Mouse (Mus musculus) neural tube, embryonic 10.5 days (tissue): Measurements from ENCODE around the gene Auts2.
A peak's percentile ranks its signal among the peaks of the same experiment; 100 is the strongest.

Source experiments
- DNase-seq: peaks from one replicate; pipeline ENCODE4 v3.0.0-alpha.2; 2017; ENCODE audit warnings: low spot score; ENCODE audit errors: extremely low spot score

The Auts2 gene

DNA sequence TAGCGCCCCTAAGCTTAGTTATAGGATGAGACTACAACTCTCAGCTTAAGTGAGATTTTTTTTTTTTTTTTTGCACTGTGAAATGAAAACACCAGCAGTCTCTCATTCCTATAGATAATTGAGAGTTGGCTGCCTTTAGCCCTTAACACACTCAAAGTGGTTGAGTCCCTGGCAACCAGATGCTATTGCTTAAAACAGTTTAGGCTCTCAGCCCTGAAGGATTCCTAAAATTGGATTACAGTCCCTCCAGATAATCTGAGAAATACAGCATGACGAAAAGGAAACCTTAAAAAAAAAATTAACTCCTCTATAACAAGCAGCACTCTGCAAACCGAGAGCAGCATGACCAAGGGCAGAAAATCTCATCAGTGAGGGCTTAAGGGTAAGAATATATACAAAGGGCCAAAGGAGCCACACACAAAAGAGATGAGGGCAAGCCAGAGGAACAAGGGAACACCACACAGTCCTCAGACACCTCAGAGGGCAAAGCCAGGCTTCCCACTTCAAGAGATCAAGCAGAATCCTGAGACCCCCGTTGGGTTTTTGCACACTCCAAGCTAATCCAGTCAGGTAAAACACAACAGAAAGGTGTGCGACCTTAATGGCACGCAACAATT lies 274.7 kb downstream of the Auts2 start:
- no peak for DNase-seq

DNA sequence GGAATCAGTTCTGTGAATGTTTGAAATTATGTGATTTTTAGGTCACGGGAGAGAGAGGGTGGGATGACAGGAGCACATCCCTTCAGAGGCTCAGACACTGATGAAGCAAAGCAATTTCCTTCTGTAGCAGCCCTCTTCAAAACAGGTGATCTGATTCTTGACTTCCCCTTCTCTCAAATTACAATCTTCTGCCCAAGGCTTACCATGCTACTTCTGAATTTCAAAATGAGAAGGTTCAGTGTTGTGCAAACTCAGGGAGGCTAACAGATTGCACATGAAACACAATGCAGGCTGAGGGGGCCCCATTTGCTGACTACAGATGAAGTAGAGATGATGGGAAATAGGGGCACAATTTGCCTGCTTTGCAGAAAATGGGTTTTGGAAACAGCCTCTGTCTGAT lies 278.1 kb downstream of the Auts2 start:
- DNase-seq: no peak

DNA sequence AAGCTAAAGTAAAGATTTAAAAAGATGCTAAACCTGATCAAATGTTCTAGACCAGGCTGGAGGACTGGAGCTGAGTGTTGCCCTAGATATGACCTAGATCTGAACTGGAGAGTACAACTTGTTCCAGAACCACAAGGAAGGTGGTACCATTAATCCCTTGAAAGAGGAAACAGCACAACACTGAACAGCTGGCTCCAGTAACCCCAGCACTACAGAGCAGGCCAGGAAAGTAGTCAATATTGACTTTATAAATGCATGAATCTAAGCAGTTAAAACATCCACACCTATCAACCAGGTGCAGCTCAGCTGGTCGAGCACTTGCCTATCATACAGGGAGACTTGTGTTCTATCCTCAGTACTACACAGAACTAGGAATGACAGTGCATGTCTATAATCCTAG lies 281.4 kb downstream of the Auts2 start:
- DNase-seq: no peak

DNA sequence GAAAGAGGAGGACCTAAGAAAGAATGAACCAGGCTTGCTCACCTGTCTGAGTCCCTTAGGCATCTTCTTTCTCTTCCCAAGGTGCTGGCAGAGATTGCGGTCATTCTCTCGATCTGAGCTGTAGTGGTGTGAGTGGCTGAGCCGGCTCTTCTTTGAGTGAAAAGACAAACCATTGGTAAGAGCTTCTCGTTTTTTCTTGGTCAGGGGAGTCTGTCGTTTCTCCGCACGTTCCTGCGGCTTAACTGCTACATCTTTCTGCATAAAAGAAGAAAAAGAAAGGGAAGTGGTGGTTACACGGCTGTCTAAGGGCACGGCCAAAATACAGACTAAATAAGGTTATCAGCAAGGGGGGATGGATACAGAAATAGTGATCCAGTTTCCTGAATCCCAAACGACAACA lies 284.3 kb downstream of the Auts2 start:
- DNase-seq: no peak

DNA sequence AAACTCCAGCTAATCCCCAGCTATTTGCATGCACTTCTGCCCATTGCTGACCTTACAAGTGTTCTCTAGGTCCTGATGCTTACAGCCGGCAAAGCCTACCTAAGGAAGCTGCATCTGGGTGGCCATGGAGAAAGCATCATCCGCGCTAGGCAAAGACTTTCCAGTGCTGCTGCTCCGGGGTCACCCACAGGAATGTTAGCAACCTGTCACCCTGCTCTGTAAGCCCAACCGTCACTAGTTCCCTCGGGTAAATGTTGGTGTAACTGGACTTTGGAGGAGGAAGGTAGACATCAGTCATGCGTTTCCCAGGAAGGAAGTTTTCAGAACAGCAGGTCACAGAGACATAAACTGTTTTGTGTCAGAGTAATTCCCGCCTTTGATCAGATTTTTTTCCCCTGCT lies 287.6 kb downstream of the Auts2 start:
- DNase-seq: no peak

DNA sequence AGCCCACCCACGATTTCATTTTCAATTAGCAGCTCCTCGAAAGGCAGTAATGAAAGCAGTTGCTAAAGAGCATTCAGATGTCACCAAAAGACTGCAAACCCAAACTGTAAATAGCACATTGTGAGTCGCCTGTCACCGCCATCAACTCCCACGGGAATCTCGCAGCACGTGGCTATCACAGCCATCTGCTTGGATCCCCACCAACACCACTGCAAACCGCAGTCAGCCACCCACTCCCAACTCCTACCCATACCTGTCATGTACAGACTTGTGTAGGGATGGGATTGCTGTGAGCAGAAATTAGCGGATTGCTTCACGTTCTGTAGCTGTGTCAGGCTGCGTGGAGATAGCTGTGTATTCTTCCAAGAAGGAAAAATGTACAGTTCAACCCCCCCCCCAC lies 293.6 kb downstream of the Auts2 start:
- DNase-seq: no peak

DNA sequence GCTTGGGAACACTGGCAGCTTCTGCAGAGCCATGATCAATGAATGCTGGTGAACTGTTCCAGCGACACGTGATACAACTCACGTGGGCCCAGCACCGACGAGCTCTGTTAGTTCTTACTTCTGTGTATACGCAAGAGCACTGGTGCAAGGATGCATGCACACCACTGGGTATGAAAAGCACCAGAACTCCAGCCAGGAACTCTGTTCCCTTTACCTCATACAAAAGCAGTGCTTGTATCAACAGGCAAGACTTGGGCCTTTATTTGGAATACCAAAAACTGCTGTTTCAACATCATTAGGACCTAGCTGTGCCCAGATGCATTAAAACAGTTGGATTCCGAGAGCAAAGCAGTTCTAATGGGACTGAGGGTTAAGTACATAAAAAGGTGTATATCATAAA lies 295.1 kb downstream of the Auts2 start:
- DNase-seq: no peak

DNA sequence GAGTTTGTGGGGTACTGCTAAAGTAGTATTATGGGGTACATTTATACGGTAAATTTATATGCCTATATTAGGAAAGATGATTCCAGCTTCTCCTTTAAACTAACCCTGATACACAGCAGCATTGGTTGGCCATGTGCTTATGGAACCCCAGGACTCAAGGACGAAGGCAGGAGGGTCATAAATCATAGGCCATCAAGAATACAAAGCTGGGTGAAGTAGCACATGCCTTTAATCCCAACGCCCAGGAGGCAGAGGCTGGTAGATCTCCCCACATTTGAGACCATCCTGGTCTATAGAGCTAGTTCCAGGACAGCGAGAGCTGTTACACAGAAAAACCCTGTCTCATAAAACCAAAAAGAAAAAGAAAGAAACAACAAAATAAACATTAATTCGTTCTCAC lies 307.7 kb downstream of the Auts2 start:
- no peak for DNase-seq

DNA sequence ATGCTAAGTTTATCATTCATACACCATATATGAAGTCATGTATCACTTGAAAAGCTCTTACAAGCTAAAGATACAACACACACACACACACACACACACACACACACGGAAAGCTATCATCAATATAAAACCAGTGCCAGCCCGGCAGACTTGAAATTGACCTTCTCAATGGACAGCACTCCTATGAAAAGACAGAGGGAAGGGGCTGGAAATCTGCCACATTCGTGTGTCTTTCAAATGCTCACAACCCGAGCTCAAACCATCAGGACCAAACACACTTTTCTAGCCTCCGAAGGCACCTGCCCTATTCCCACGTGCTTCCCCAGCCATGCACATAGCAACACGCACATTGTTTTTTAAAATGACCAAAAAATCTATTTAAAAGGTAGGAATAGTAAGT lies 308.7 kb downstream of the Auts2 start:
- no peak for DNase-seq

DNA sequence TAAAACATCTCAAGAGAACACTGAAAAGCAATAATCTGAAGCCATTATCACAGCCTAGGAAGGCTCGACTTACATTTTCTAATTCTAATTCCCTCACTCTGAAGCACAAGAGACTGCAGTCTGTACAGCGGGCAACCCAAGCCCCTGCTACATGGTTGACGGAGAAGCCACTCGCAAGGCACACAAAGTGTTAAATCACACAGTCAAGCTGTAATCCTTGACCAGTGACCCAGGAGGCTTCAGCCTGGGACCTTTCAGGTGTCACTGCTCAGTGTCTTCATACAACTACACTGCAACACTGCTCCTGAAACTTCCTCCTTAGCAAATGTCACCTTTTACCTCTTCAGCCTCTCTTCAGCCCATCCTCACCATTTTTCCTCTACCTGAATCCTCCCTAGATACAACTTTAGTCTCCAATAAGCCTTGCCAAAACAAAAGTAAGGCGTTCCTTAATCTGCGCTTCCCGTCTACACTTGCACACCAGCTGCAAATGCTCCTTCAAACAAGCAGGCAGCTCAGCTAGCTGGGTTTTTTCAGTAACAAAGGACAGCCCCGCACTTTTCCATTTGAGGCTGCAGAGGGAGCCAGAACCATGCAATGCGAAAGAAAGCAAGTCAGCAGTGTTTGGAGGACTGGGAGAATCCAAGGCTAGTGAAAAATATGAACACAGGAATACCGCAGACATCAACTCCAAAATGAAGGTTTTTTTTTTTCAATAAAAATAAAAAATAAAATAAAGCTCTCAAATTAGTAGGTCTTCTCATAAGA lies 311.7 kb downstream of the Auts2 start:
- DNase-seq: peak; percentile 53

DNA sequence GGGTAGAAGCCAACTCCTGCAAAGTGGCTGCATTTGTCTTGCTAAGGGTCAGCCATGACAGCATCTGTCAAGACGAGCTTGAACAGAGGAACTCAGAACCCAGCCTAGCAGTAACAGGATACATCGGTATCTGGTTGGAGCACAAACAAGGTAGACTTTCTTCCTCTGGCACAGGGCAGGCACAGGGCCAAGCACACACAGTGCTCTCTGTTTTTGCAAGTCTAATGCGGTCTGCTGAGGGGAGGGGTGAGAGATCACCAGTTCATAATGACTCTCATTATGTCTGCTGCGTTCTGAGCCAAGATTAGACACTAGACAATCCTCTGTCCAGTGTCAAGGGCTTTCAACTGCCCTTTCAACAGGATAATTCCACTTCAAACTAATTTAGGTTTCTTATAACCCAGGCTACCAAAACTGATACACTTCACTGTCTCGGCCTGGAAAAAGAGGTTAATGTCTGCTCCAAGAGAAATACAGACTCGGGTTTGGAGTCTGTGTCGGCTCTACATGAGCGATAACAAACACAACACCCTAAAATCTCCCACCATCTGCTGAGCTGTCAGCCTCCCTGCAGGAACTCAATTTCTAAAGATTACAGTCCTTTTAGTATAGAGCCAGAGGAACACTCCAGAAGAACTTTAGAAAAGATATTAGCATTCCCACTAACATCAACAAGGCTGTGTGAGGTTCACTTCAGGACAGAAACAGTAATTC lies 313.3 kb downstream of the Auts2 start:
- DNase-seq: peak; percentile 17

DNA sequence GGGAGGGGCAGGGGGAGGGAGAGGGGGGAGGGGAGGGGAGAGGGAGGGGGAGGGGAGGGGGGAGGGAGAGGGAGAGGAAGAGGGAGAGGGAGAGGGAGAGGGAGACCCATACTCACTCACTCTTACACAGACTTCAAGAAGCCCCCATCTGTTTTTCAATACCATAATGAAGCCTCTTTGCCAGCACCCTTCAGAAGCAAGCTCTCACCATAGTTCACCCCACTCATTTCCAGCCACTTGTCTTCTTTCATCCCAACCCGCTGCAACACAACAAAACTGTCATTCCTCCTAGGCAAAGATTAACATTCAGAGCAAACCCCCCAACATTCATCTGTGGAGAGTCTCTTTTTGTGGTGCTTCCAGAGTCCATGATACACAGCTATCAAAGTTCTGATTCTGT lies 314.1 kb downstream of the Auts2 start:
- no peak for DNase-seq

DNA sequence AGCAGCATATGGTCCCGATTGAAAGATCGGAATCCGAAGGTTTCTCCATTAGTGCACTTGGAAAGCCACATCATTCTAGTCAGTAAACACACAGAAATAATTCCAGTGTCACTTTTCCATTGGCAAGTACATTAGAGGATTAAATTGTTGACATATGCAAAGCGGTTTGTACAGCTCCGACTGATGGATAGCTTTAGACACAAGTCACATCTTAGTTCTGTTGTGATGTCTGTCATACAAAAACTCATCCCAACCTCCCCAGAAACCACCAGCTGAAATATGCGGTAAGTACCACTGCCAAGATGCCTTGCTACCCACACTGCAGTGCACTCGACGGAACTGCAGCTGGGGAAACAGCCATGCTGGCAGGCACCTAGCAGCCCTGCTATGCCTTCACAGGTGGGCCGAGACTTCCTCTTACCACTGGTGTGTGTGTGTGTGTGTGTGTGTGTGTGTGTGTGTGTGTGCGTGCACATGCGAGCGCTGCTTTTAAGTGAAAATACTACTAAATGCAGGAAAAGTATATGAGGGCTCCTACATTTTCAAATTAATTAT lies 322.7 kb downstream of the Auts2 start:
- no peak for DNase-seq

DNA sequence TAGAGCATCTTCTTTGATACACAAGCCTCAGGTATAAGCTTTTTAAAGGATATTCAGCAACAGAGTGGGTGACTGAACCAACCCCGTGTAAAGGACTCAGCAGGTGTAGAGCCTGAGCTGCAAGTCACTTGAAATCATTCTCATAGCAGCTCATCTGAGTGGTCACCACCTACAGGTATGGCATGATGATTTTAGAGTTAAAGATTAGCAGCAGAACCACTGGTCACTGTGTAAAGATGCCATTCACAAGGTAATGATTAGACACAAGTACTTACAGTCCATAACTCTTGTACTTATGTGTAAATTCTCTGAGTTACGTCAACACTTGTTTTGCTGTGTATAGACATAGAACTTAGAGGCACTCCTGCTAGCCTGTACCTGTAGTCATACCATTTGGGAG lies 327.0 kb downstream of the Auts2 start:
- no peak for DNase-seq

DNA sequence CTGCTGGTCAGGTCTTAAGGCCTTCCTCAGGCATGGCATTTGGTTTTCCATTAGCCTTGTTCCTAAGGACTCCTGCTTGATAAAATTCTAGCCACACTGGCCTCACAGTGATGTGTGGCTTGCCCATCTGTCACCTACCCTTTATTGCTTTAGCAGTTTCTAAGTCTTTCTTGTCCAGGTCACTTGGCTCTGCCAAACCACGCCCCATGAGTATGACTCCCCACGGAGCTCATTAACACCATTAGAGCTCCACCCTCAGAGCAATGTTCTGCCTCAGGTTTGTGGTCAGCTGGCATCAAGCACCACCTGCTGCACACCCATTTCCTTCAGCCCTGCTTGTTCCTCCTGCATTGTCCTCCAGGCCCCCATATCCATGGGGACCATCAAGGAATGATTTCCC lies 330.7 kb downstream of the Auts2 start:
- DNase-seq: no peak

DNA sequence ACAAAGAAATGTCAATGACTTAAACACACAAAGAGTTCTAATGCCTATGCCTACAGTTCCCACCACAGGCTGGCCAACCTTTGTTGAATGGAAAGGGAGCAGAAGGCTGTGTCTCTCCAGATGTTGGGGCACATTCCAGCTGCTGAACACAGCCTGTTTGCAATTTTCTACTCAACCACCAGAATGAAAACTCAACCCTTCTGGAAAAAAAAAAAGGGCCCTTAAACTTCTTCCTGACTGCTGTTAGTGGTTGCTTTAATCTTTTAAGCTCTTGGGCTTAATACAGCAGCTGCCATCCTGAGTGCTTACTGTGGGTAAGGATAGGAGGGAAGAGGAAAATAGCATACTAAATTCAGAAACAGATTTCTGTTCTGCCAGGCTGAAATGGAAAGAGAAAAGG lies 333.4 kb downstream of the Auts2 start:
- no peak for DNase-seq

DNA sequence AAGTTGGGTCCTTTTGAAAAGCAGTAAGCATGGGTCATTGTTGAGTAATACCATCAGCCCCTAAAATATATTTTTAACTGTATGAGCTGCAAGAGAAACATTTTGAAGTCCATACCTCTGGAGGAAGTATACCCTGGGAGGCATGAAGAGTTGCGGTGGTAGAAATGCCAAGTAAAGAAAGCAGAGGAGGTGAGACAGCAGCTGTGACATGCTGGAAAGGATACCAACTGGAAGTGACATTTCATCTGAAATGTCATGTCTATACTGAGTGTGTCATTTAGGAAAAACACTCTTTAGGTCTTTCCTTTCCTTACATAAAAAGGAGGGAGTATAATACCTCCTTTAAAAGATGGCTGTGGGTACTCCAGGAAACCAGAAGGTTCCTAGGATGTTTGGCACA lies 336.9 kb downstream of the Auts2 start:
- DNase-seq: no peak

DNA sequence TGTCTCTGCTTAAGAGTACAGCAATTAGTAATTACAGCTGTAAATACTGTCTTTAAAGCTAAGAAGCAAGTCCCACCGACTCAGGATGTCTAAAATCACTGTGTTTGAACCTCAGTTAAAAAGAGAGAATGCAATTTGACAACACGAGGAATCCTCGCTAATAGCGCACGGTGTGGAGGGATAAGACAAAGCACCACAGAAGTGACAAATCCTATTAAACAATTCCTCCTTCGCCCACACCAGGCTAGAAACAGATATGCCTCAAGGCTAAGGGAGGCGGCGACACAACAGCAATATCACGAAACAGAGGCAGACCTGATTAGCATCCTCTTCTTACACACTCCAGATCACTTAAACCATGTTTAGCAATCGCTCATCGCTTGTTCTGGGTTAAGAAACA lies 339.3 kb downstream of the Auts2 start:
- DNase-seq: no peak

DNA sequence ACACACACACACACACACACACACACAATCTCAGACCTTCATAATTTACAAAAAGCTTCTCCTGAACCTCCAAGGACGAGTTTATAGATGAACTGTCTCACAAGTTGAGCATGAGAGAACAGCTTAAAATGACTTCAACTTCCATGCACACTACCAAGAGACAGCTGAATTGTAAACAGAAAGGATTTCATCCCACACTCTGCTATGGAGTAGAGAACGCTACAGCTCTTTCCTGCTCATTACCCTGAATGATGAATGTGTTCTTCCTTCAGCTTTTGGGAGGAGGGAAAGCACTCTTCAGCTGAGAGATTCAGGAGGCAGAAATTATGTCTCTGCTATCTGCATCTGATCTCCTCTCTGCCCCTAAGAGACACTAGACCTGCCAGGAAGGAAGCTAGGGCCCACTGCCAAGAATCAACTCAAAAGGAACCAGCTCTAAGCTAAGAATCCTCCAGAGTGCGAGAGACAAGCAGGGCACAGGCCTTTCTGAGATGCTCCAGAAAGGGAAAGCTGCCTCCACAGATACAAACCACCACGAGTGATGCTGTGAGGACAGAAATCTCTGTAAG lies 342.0 kb downstream of the Auts2 start:
- no peak for DNase-seq

DNA sequence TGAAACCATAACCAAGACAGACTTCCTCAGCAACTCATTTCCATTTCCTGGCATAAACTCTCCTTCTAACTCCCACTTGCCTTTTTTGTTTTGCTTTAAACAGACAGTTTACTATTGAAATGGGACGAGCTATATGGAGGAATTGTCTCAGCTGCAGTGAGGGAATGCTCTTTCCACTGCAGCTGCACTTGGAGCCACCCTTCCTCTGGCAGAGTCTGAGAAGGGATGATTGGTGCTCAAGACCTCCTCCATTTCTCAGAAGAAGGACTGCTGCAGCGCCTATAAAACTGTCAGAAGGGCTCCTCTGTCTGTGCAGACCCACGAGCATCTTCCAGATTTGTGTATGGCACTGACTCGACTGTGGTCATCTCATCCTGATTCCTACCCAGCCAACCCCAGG lies 342.5 kb downstream of the Auts2 start:
- DNase-seq: no peak

DNA sequence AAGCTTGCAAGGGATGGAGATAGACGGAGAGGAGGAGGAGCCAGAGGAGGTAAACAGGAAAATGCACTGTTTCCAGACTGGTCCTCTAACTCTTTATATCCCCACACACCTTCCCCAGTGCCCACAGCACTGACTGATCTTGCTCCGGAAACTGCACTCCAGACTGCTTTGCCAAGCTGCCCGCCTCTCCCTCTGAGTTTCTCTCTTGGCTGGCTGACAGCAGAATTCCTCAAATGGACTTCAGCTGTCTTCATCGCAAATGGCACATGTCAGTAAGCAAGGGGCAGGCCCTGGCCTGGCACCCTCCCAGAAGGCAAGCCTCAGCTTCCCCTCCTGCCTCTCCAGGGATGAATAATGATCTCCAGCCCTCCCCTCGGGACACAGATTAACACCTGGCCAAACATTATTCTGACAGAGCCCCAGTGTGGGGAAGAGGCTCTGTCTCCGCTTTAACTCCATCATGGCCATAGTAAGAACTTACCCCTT lies 348.1 kb downstream of the Auts2 start:
- DNase-seq: no peak

DNA sequence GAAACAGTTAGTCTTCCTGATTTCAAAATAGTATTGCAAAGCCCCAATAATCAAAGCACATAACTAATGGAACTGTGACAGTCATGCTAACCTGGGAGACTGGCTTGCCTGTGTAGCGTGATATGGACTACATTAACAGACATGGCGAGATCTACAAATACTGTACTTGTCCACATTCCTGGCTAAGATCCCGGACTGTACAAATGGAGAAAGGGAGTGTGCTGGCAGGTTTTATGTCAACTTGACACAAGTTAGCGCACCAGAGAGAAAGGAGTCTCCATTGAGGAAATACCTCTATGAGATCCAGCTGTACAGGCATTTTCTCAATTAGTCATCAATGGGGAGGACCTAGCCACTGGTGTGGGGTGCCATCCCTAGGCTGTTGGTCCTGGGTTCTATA lies 353.0 kb downstream of the Auts2 start:
- DNase-seq: no peak
